In the genomic region with DNA sequence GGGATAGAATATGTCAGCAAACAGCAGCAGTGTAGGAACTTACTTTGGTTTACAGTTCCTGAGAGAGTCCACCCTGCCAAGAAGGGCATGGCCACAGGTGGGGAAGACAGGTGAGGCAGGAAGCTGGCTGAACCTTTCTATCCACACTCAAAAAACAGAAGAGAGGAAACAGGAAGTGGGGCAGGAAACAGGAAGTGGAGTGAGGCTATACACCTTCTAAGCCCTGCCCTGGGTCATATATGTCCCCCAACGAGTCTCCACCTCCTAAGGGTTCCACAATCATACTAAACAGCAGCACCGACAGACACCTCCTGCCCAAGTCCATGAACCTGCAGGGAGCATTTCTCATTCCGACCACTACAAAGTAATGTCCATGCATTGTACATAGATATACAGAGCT, we compare ENCODE assay signal across 24 mouse cellular contexts. TPM values are rescaled to one million over a fixed set of nuclear protein-coding genes. Genes with fewer than 3 reads are reported as not detected.
A peak's percentile ranks its signal among the peaks of the same experiment; 100 is the strongest.
DNase-seq lines count a peak whose midpoint lies in the region; ATAC-seq and TF ChIP-seq lines count a peak whose summit lies in the region.
"Had no signal": no experiment of that assay in that cellular context is flagged by ENCODE, and none has a peak within 500 bp of the region (broad histone marks: within the 10 kb centered on the region; RNA-seq: fewer than 3 reads in every experiment).

No protein-coding gene starts in this region.

- H3K4me1 ChIP-seq in G1E (ENCODE audit: insufficient read depth, low read depth, low read length) = peaks cover 17% of the 10 kb centered on the region
- H3K4me1 ChIP-seq: embryonic facial prominence, embryonic 12.5 days; embryonic facial prominence, embryonic 15.5 days; hindbrain, embryonic 10.5 days; hindbrain, embryonic 13.5 days had no signal

- peaks cover 5% of the 10 kb centered on the region; the same call in 1 of the 2 replicates for H3K27me3 ChIP-seq in G1E (ENCODE audit: insufficient read depth, low read length)
- H3K27me3 ChIP-seq: embryonic facial prominence, embryonic 15.5 days had no signal

- peak overlapping the region; percentile 53 for H3K4me3 ChIP-seq in G1E (ENCODE audit: low read depth, low read length)
- H3K4me3 ChIP-seq: embryonic facial prominence, embryonic 12.5 days; embryonic facial prominence, embryonic 15.5 days; gastrocnemius, adult 2 months; hindbrain, embryonic 10.5 days; hindbrain, embryonic 13.5 days had no signal

- peak; percentile 27 for DNase-seq in thymus, postnatal 0 days (ENCODE audit: low spot score)
- DNase-seq in thymus, postnatal 10 days (ENCODE audit: low spot score in 2 of 2) = no peak
- DNase-seq in A20 (ENCODE audit: low read depth, low spot score) (peak; percentile 33), G1E (ENCODE audit: low spot score) (peak; percentile 58)
- peak; percentile 13 for DNase-seq in induced T-regulatory cell, adult 2 months (ENCODE audit: low read depth)
- no peak for DNase-seq in adrenal gland, adult 8-10 months
- no peak for DNase-seq in urinary bladder, postnatal 36 days (ENCODE audit: low spot score in 2 of 2)
- DNase-seq: adrenal gland, postnatal 14 days; cerebellum, adult 11 months; cerebellum, adult 8-10 months; cerebellum, postnatal 10 days; forebrain, postnatal 0 days; gastrocnemius, adult 2 months; gastrocnemius, postnatal 14 days; heart, adult 11 months; heart, postnatal 36 days; kidney, adult 11 months had no signal

- peak; percentile 82 for ATAC-seq in G1E (ENCODE audit: extremely low read depth, insufficient number of reproducible peaks, low FRiP score, poor library complexity, severe bottlenecking)
- no peak for ATAC-seq in megakaryocyte progenitor cell, adult 5-6 weeks (replicated peaks; ENCODE audit: poor library complexity)
- ATAC-seq: forebrain, embryonic 14.5 days; forebrain, postnatal 0 days; hindbrain, embryonic 16.5 days had no signal

- TF ChIP-seq CTCF in G1E (IDR thresholded peaks at IDR 0.05; ENCODE audit: low read depth, low read length) = no peak

- H3K9me3 ChIP-seq in G1E (replicated peaks) = no peaks in the 10 kb centered on the region
- H3K9me3 ChIP-seq: embryonic facial prominence, embryonic 12.5 days; embryonic facial prominence, embryonic 15.5 days; hindbrain, embryonic 10.5 days; hindbrain, embryonic 13.5 days had no signal

- H3K36me3 ChIP-seq in G1E (replicated peaks) = no peaks in the 10 kb centered on the region
- H3K36me3 ChIP-seq: embryonic facial prominence, embryonic 12.5 days; embryonic facial prominence, embryonic 15.5 days; hindbrain, embryonic 10.5 days; hindbrain, embryonic 13.5 days had no signal

RNA-seq across cellular contexts. Expression of a gene that starts 52.7 kb away (rescaled TPM):
- 109 and 111 TPM in 2 replicates for polyA plus RNA-seq in thymus, postnatal 0 days (2015; fragmentation: Nextera tagmentation; extraction: Ambion mirVana)
- total RNA-seq in G1E (2014; fragmentation: Nextera tagmentation) = 63.6 and 71.5 TPM in 2 replicates
- total RNA-seq in G1E (2017) = 56.3 and 57.9 TPM in 2 replicates
- polyA plus RNA-seq in G1E (2012) = 4.2 and 5.5 TPM in 2 replicates
- total RNA-seq in adrenal gland, adult 8-10 months (2022) = 100 to 1,000 TPM; 104 to 117 (median 108) TPM
- 187 and 189 TPM in 2 replicates for total RNA-seq in megakaryocyte progenitor cell, adult 5-6 weeks (2015)
- total RNA-seq in megakaryocyte progenitor cell, adult 5-6 weeks (2017) = 65.5 and 71.7 TPM in 2 replicates

Comparison
In these comparisons a context has a peak if more than half of its experiments do, and no peak if none do; other contexts are left out.
1. DNase-seq: peak in thymus, postnatal 0 days (single experiment), A20 (single experiment), G1E (single experiment) and induced T-regulatory cell, adult 2 months (single experiment); none in thymus, postnatal 10 days (0 of 2), adrenal gland, adult 8-10 months (single experiment) and urinary bladder, postnatal 36 days (0 of 2).